ENCODE assay signal across 14 mouse cellular contexts in the genomic region with DNA sequence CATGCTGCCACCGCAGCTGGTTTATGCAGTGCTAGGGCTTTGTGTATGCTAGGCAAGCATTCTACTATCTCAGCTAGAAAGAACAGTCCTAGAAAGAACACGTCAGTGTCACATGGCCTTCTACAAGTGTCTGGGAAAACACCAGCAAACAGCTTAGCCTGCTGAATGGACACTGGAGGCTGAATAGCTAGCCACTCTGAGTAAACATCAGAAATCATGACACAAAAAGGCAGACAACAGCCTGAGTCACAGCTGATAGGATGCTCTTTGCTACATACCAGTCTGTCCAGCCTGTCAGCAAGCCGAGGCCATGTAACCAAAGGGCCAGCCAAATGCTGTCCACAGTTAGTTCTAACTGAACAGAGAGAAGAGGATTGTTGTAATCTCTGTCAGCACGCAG. TPM values are rescaled to one million over a fixed set of nuclear protein-coding genes. Genes with fewer than 3 reads are reported as not detected.
DNase-seq lines count a peak whose midpoint lies in the region; ATAC-seq and TF ChIP-seq lines count a peak whose summit lies in the region.
"Had no signal": no experiment of that assay in that cellular context is flagged by ENCODE, and none has a peak within 500 bp of the region (broad histone marks: within the 10 kb centered on the region; RNA-seq: fewer than 3 reads in every experiment).

No protein-coding gene starts in this region.

- H3K9me3 ChIP-seq in heart, embryonic 16.5 days (replicated peaks; ENCODE audit: control insufficient read depth, low read length), result no peaks in the 10 kb centered on the region
- no peaks in the 10 kb centered on the region for H3K9me3 ChIP-seq in kidney, embryonic 15.5 days (replicated peaks)
- H3K9me3 ChIP-seq in hindbrain, embryonic 10.5 days, result no peaks in the 10 kb centered on the region
- H3K9me3 ChIP-seq: embryonic facial prominence, embryonic 13.5 days had no signal

- H3K27ac ChIP-seq in heart, embryonic 16.5 days (ENCODE audit: low read length), result no peak overlapping the region
- H3K27ac ChIP-seq in heart, adult 2 months, result no peak overlapping the region
- H3K27ac ChIP-seq in kidney, embryonic 15.5 days, result no peak overlapping the region
- H3K27ac ChIP-seq in hindbrain, embryonic 10.5 days, result no peak overlapping the region
- H3K27ac ChIP-seq: embryonic facial prominence, embryonic 13.5 days; kidney, postnatal 0 days; liver, embryonic 14.5 days had no signal

- H3K4me2 ChIP-seq in heart, embryonic 16.5 days (ENCODE audit: low read depth, low read length), result 0 out of 2 replicates have a peak overlapping the region, but pooled peaks have one; percentile 4
- H3K4me2 ChIP-seq in kidney, embryonic 15.5 days, result no peak overlapping the region
- H3K4me2 ChIP-seq: embryonic facial prominence, embryonic 13.5 days had no signal

- no peak for TF ChIP-seq CTCF in heart, adult 2 months (IDR thresholded peaks at IDR 0.05)

- H3K36me3 ChIP-seq in heart, embryonic 16.5 days (ENCODE audit: control insufficient read depth, insufficient read depth), result no peaks in the 10 kb centered on the region
- H3K36me3 ChIP-seq in heart, adult 2 months (ENCODE audit: control insufficient read depth, insufficient read depth, low read length), result no peaks in the 10 kb centered on the region
- no peaks in the 10 kb centered on the region for H3K36me3 ChIP-seq in kidney, embryonic 15.5 days
- H3K36me3 ChIP-seq in hindbrain, embryonic 10.5 days, result no peaks in the 10 kb centered on the region
- H3K36me3 ChIP-seq: embryonic facial prominence, embryonic 13.5 days had no signal

- WGBS in heart, embryonic 16.5 days, result 24% methylated on average over 4 of the region's 4 CpGs
- 29% methylated on average over 4 of the region's 4 CpGs for WGBS in heart, adult 2 months
- WGBS in kidney, embryonic 15.5 days, result 85% methylated on average over 4 of the region's 4 CpGs
- WGBS in hindbrain, embryonic 10.5 days, result 77% methylated on average over 4 of the region's 4 CpGs

- no peak for TF ChIP-seq EP300 in heart, adult 2 months (IDR thresholded peaks at IDR 0.05; ENCODE audit: insufficient read depth, low read depth, low read length)

- no peak overlapping the region for H3K4me3 ChIP-seq in heart, embryonic 16.5 days (ENCODE audit: low read length)
- no peak overlapping the region for H3K4me3 ChIP-seq in heart, adult 2 months
- H3K4me3 ChIP-seq in kidney, embryonic 15.5 days (replicated peaks), result no peak overlapping the region
- H3K4me3 ChIP-seq in hindbrain, embryonic 10.5 days, result no peak overlapping the region
- H3K4me3 ChIP-seq: embryonic facial prominence, embryonic 13.5 days had no signal

- ATAC-seq in heart, embryonic 16.5 days (replicated peaks; ENCODE audit: extremely low read depth, insufficient read depth, low FRiP score), result peak; percentile 55
- ATAC-seq in kidney, embryonic 15.5 days (replicated peaks; ENCODE audit: low FRiP score), result no peak
- ATAC-seq: inflammation-experienced regulatory T-cells, adult 6 months; Patski had no signal

- no peak overlapping the region for H3K9ac ChIP-seq in heart, embryonic 16.5 days (ENCODE audit: low read length)
- no peak overlapping the region for H3K9ac ChIP-seq in heart, adult 2 months (ENCODE audit: low read depth, low read length)
- H3K9ac ChIP-seq in kidney, embryonic 15.5 days, result no peak overlapping the region
- H3K9ac ChIP-seq: embryonic facial prominence, embryonic 13.5 days; liver, embryonic 14.5 days had no signal

- no peaks in the 10 kb centered on the region for H3K4me1 ChIP-seq in heart, embryonic 16.5 days (ENCODE audit: control insufficient read depth, insufficient read depth, low read length)
- no peaks in the 10 kb centered on the region; the same call in 1 of the 2 replicates for H3K4me1 ChIP-seq in heart, adult 2 months (ENCODE audit: control insufficient read depth, insufficient read depth, low read length)
- no peaks in the 10 kb centered on the region for H3K4me1 ChIP-seq in kidney, embryonic 15.5 days
- H3K4me1 ChIP-seq in hindbrain, embryonic 10.5 days (replicated peaks), result 0 out of 2 replicates have a peak, but pooled peaks cover 3% of the 10 kb centered on the region

- intact Hi-C loops in heart, adult 2 months (cut with DNase I), result no loop called here

- no peak for TF ChIP-seq POLR2A in heart, adult 2 months (IDR thresholded peaks at IDR 0.05; ENCODE audit: insufficient read depth, low read depth, low read length)

- no peaks in the 10 kb centered on the region for H3K27me3 ChIP-seq in heart, embryonic 16.5 days (ENCODE audit: control insufficient read depth, insufficient read depth, low read length)
- no peaks in the 10 kb centered on the region for H3K27me3 ChIP-seq in heart, adult 2 months (ENCODE audit: control insufficient read depth, insufficient read depth, low read length)
- no peaks in the 10 kb centered on the region for H3K27me3 ChIP-seq in kidney, embryonic 15.5 days
- H3K27me3 ChIP-seq in hindbrain, embryonic 10.5 days (ENCODE audit: insufficient read depth, poor library complexity, severe bottlenecking), result no peaks in the 10 kb centered on the region
- H3K27me3 ChIP-seq: embryonic facial prominence, embryonic 13.5 days had no signal

- DNase-seq in heart, adult 2 months, result no peak
- DNase-seq in 3T3-L1 (ENCODE audit: low read depth, low spot score) (peak; percentile 52), NIH3T3 (ENCODE audit: low read depth) (peak; percentile 45)
- DNase-seq in fibroblast of lung, adult 2 months (ENCODE audit: low read depth), result peak; percentile 24
- no peak for DNase-seq in hindbrain, embryonic 10.5 days (ENCODE audit: low spot score)
- DNase-seq: cerebellum, adult 11 months; spleen, adult 18-20 months had no signal

- H3K79me2 ChIP-seq in heart, adult 2 months (replicated peaks; ENCODE audit: control insufficient read depth, insufficient read depth, low read length), result no peaks in the 10 kb centered on the region

RNA-seq across cellular contexts. Expression of a gene that starts 32.3 kb away (rescaled TPM):
- polyA plus RNA-seq in heart, embryonic 16.5 days (2015; fragmentation: Nextera tagmentation; extraction: Ambion mirVana), result 27.0 and 27.1 TPM in 2 replicates
- total RNA-seq in heart, adult 2 months (2021), result 10 to 100 TPM; 67.4 to 75.3 TPM
- polyA plus RNA-seq in heart, adult 2 months (2012; rRNA removed), result 17.0 and 25.9 TPM in 2 replicates
- polyA plus RNA-seq in kidney, embryonic 15.5 days (2015; fragmentation: Nextera tagmentation; extraction: Ambion mirVana), result 34.5 and 35.2 TPM in 2 replicates
- 25.9 and 31.5 TPM in 2 replicates for polyA plus RNA-seq in hindbrain, embryonic 10.5 days (2016; fragmentation: Nextera tagmentation; extraction: Ambion mirVana)

Comparison
In these comparisons a context has a peak if more than half of its experiments do, and no peak if none do; other contexts are left out.
1. DNase-seq: peak in 3T3-L1 (single experiment), NIH3T3 (single experiment) and fibroblast of lung, adult 2 months (single experiment); none in heart, adult 2 months (0 of 2) and hindbrain, embryonic 10.5 days (single experiment).